Mouse (Mus musculus) adrenal gland, adult 8-10 months (tissue): Measurements from ENCODE around the gene Rhox4c. TPM values are rescaled to one million over a fixed set of nuclear protein-coding genes. Genes with fewer than 3 reads are reported as not detected.
"Not testable (repeated sequence)": the region's sequence is repeated elsewhere in the genome, so short reads cannot be mapped to it uniquely, and the experiment has no call there.

ENCODE experiments used
- DNase-seq: peaks from one replicate; pipeline ENCODE4 v3.0.0; 2022
- total RNA-seq, 4 experiments: library from RNA; stranded (reverse); gene quantifications; 2 replicates each; pipeline ENCODE4 v1.2.4; 2022

Gene Rhox4c
- not detected for total RNA-seq

DNA sequence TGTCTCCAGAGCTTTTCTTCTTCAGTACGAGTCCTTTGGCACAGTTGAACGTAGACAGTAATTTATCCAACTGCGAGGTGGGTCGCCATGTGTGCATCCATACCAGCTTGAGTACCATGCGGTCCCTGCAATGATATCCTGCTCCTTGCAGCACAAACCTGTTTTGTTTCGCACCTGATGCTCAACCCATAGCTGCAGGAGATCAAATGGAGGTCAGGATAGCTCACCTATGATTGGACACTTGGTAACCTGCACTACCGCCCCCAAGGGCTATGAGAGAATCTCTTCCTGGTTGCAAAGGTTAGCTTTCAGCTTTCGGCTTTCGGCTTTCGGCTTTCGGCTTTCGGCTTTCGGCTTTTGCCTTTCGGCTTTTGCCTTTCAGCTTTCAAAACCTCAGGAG lies at the start of gene Rhox4c:
TSS of gene Rhox4c (plus strand) at position 301 of the 400 bp plus-strand sequence.
- not testable (repeated sequence) for DNase-seq

DNA sequence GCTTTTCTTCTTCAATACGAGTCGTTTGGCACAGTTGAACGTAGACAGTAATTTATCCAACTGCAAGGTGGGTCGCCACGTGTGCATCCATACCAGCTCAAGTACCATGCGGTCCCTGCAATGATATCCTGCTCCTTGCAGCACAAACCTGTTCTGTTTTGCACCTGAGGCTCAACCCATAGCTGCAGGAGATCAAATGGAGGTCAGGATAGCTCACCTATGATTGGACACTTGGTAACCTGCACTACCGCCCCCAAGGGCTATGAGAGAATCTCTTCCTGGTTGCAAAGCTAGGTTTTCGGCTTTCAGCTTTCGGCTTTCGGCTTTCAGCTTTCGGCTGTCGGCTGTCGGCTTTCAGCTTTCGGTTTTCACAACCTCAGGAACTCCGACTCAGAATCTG lies 47.9 kb upstream of the Rhox4c start, which contains the start of gene Rhox4b:
TSS of gene Rhox4b (plus strand) at position 301 of the 400 bp plus-strand sequence.
- not testable (repeated sequence) for DNase-seq

DNA sequence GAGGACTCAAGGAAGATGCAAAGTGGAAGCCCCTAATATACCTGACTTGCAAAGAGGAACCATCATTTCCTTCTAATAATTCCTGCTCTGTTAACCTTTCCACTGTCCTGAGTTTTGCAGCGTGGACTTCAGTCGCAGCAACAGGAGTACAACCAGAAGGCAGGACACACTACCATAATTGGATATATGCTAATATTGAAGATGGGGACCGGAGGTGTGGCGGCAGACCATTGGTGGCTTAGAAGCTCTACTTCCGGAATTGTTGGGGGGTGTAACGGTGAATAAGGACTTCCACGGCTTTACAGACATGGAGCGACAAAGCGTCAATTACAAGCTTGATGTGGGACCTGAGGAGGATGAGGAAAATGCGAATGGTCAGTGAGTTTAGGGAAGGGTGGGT lies 26.8 kb upstream of the Rhox4c start, which contains the start of gene Rhox2c:
TSS of gene Rhox2c (plus strand) at position 301 of the 400 bp plus-strand sequence.
- DNase-seq: not testable (repeated sequence)

DNA sequence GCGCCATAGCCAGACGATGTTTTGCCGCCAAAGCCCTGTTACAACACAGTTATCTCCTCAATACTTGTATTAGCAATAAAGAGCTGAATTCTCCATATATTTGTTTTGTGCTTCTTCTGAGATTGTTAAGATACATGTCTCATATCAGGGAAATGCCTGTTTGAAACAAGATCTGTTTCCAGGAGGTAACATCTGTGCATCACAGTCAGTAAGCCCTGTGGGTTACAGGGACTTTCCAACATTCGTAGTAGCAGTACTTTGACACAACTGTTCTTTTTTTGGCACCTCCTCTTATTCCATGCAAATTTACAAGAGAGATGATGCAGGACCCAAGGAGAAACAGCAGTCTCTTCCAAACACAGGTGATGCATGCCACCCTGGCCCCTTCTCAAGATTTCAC lies 21.9 kb upstream of the Rhox4c start, which contains the start of gene Rhox3c:
TSS of gene Rhox3c (plus strand) at position 301 of the 400 bp plus-strand sequence.
- DNase-seq: not testable (repeated sequence)

DNA sequence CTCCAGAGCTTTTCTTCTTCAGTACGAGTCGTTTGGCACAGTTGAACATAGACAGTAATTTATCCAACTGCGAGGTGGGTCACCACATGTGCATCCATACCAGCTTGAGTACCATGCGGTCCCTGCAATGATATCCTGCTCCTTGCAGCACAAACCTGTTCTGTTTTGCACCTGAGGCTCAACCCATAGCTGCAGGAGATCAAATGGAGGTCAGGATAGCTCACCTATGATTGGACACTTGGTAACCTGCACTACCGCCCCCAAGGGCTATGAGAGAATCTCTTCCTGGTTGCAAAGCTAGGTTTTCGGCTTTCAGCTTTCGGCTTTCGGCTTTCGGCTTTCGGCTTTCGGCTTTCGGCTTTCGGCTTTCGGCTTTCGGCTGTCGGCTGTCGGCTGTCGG lies 33.9 kb downstream of the Rhox4c start, which contains the start of gene Rhox4d:
TSS of gene Rhox4d (plus strand) at position 301 of the 400 bp plus-strand sequence.
- DNase-seq: not testable (repeated sequence)

DNA sequence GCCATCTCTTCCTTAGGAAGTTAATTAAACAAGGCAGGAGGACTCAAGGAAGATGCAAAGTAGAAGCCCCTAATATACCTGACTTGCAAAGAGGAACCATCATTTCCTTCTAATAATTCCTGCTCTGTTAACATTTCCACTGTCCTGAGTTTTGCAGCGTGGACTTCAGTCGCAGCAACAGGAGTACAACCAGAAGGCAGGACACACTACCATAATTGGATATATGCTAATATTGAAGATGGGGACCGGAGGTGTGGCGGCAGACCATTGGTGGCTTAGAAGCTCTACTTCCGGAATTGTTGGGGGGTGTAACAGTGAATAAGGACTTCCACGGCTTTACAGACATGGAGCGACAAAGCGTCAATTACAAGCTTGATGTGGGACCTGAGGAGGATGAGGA lies 50.0 kb downstream of the Rhox4c start, which contains the start of gene Rhox2e:
TSS of gene Rhox2e (plus strand) at position 301 of the 400 bp plus-strand sequence.
- not testable (repeated sequence) for DNase-seq

Other genes with a start within 250 kb of the Rhox4c start
- not detected for gene Rhox2a, start 235.4 kb upstream of the Rhox4c start, total RNA-seq
- gene Rhox3a, start 230.4 kb upstream of the Rhox4c start, total RNA-seq: not detected
- not detected for gene Rhox4a, start 215.0 kb upstream of the Rhox4c start, total RNA-seq
- not detected for gene Rhox3a2, start 100.3 kb upstream of the Rhox4c start, total RNA-seq
- gene Rhox4a2, start 89.5 kb upstream of the Rhox4c start, total RNA-seq: not detected
- gene Rhox2b, start 68.3 kb upstream of the Rhox4c start, total RNA-seq: not detected
- gene Rhox4b, start 47.8 kb upstream of the Rhox4c start, total RNA-seq: not detected
- gene Rhox2c, start 26.7 kb upstream of the Rhox4c start, total RNA-seq: not detected
- not detected for gene Rhox3c, start 21.8 kb upstream of the Rhox4c start, total RNA-seq
- gene Rhox2d, start 13.1 kb downstream of the Rhox4c start, total RNA-seq: not detected
- not detected for gene Rhox4d, start 34.0 kb downstream of the Rhox4c start, total RNA-seq
- not detected for gene Rhox2e, start 50.1 kb downstream of the Rhox4c start, total RNA-seq
- not detected for gene Rhox3e, start 61.7 kb downstream of the Rhox4c start, total RNA-seq
- gene Rhox4e, start 77.1 kb downstream of the Rhox4c start, total RNA-seq: not detected
- gene Rhox2f, start 91.1 kb downstream of the Rhox4c start, total RNA-seq: not detected
- gene Rhox3f, start 100.7 kb downstream of the Rhox4c start, total RNA-seq: not detected
- not detected for gene Rhox4f, start 127.4 kb downstream of the Rhox4c start, total RNA-seq
- not detected for gene Rhox3g, start 148.3 kb downstream of the Rhox4c start, total RNA-seq
- not detected for gene Rhox2g, start 163.1 kb downstream of the Rhox4c start, total RNA-seq
- gene Rhox4g, start 171.0 kb downstream of the Rhox4c start, total RNA-seq: not detected
- gene Rhox3h, start 188.4 kb downstream of the Rhox4c start, total RNA-seq: not detected
- not detected for gene Rhox2h, start 192.9 kb downstream of the Rhox4c start, total RNA-seq